Mouse (Mus musculus) lung, postnatal 14 days (tissue): ENCODE data around the gene Zdhhc6.

Source experiments
- DNase-seq: peaks from one replicate; pipeline ENCODE4 v3.0.0; 2021

Zdhhc6 gene

GRCm38 (mm10) chr19:55299378-55299777 is 16.5 kb downstream of the Zdhhc6 start:
- no peak for DNase-seq

- DNase-seq, result no peak
These were observed 17.9 kb downstream of the Zdhhc6 start for GRCm38 (mm10) chr19:55297961-55298360.

- no peak for DNase-seq
These were observed 18.3 kb downstream of the Zdhhc6 start for GRCm38 (mm10) chr19:55297489-55297888.

- DNase-seq, result no peak
These were observed 19.5 kb downstream of the Zdhhc6 start for GRCm38 (mm10) chr19:55296301-55296700.

- no peak for DNase-seq
These were observed 20.3 kb downstream of the Zdhhc6 start for GRCm38 (mm10) chr19:55295556-55295955.

- no peak for DNase-seq
These were observed 20.8 kb downstream of the Zdhhc6 start for GRCm38 (mm10) chr19:55295075-55295474.

- no peak for DNase-seq
These were observed 22.7 kb downstream of the Zdhhc6 start for GRCm38 (mm10) chr19:55293175-55293574.

- DNase-seq, result no peak
These were observed 23.5 kb downstream of the Zdhhc6 start for GRCm38 (mm10) chr19:55292210-55292850.

GRCm38 (mm10) chr19:55290621-55291270 is 25.1 kb downstream of the Zdhhc6 start:
- DNase-seq, result no peak

- no peak for DNase-seq
These were observed 26.9 kb downstream of the Zdhhc6 start for GRCm38 (mm10) chr19:55288974-55289373.

- DNase-seq, result no peak
These were observed 29.8 kb downstream of the Zdhhc6 start for GRCm38 (mm10) chr19:55286034-55286433.

- DNase-seq, result no peak
These were observed 31.7 kb downstream of the Zdhhc6 start for GRCm38 (mm10) chr19:55284093-55284492.

- DNase-seq, result no peak
These were observed 39.1 kb downstream of the Zdhhc6 start for GRCm38 (mm10) chr19:55276770-55277169.

GRCm38 (mm10) chr19:55276100-55276499 is 39.7 kb downstream of the Zdhhc6 start:
- DNase-seq, result no peak

- no peak for DNase-seq
These were observed 42.5 kb downstream of the Zdhhc6 start for GRCm38 (mm10) chr19:55273340-55273739.

GRCm38 (mm10) chr19:55271448-55271847 is 44.4 kb downstream of the Zdhhc6 start:
- DNase-seq, result no peak

GRCm38 (mm10) chr19:55269051-55269450 is 46.8 kb downstream of the Zdhhc6 start:
- no peak for DNase-seq

- DNase-seq, result no peak
These were observed 47.7 kb downstream of the Zdhhc6 start for GRCm38 (mm10) chr19:55268150-55268549.

- DNase-seq, result no peak
These were observed 49.0 kb downstream of the Zdhhc6 start for GRCm38 (mm10) chr19:55266786-55267185.

- DNase-seq, result no peak
These were observed 50.6 kb downstream of the Zdhhc6 start for GRCm38 (mm10) chr19:55265269-55265668.

- no peak for DNase-seq
These were observed 55.2 kb downstream of the Zdhhc6 start for GRCm38 (mm10) chr19:55260389-55261184.

- no peak for DNase-seq
These were observed 57.3 kb downstream of the Zdhhc6 start for GRCm38 (mm10) chr19:55258514-55258913.

GRCm38 (mm10) chr19:55257656-55258375 is 58.0 kb downstream of the Zdhhc6 start:
- DNase-seq, result peak; percentile 37
